Mouse (Mus musculus): Measurements from ENCODE around the gene Wfdc12. TPM values are rescaled to one million over a fixed set of nuclear protein-coding genes. Genes with fewer than 3 reads are reported as not detected.

Wfdc12 gene
- polyA plus RNA-seq, 1 experiment from 2014 or later, result not detected

DNA sequence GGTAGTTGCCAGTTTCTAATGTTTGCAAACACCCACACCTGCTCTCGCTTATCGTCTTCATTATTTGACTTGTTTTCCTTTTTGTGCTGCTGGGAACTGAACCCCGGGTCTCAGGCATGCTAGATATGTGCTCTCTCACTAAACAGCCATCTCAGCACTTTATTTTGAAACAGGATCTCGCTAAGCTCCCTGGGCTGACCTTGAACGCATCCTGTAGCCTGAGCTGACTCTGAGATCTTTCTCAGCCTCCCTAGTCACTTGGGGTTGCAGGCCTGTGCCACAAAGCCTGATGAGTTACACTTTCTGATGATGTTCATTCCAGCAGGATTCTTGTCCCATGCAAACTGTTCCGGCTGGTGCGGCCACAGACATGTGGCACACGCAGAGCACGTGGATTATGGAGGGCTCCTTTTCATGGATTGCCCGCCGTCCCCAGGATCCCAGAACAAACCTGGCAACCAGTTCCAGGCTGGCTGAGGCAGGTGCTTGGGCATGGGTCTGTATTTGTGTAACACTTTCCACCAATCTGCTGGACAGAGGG is 28.8 kb downstream of the Wfdc12 start:
- DNase-seq (ENCODE audit: low spot score), result no peak
- Histone ChIP-seq H3K36me3 (ENCODE audit: insufficient read depth, low read length) (no peaks in the 10 kb centered on the region), H3K4me1 (replicated peaks; ENCODE audit: insufficient read depth, low read length) (no peaks in the 10 kb centered on the region), H3K4me3 (replicated peaks; ENCODE audit: low read depth, low read length) (no peak overlapping the region), H3K4me2 (ENCODE audit: low read length) (no peak overlapping the region), H3K9ac (ENCODE audit: low read depth, low read length) (no peak overlapping the region), H3K9me3 (replicated peaks; ENCODE audit: low read length) (no peaks in the 10 kb centered on the region), H3K27me3 (ENCODE audit: insufficient read depth, low read length) (no peaks in the 10 kb centered on the region), H3K27ac (no peak overlapping the region)
- no peak for TF ChIP-seq CTCF (IDR thresholded peaks at IDR 0.05; ENCODE audit: low read depth)
- WGBS, result 66% methylated on average over 11 of the region's 11 CpGs
- no peak for ATAC-seq (replicated peaks; ENCODE audit: low FRiP score, low read depth)

GRCm38 (mm10) chr2:164158838-164159237 is 31.6 kb downstream of the Wfdc12 start:
- ATAC-seq (replicated peaks; ENCODE audit: low FRiP score, low read depth) (no peak), DNase-seq (ENCODE audit: low spot score) (no peak)
- Histone ChIP-seq H3K9me3 (replicated peaks; ENCODE audit: low read length) (no peaks in the 10 kb centered on the region), H3K4me2 (ENCODE audit: low read length) (no peak overlapping the region), H3K27me3 (ENCODE audit: insufficient read depth, low read length) (no peaks in the 10 kb centered on the region), H3K4me1 (replicated peaks; ENCODE audit: insufficient read depth, low read length) (no peaks in the 10 kb centered on the region), H3K36me3 (ENCODE audit: insufficient read depth, low read length) (no peaks in the 10 kb centered on the region), H3K9ac (ENCODE audit: low read depth, low read length) (no peak overlapping the region), H3K4me3 (replicated peaks; ENCODE audit: low read depth, low read length) (no peak overlapping the region), H3K27ac (no peak overlapping the region)
- 77% methylated on average over 2 of the region's 2 CpGs for WGBS
- TF ChIP-seq CTCF (IDR thresholded peaks at IDR 0.05; ENCODE audit: low read depth), result no peak

- Histone ChIP-seq H3K27ac (no peak overlapping the region), H3K4me3 (replicated peaks; ENCODE audit: low read depth, low read length) (no peak overlapping the region), H3K27me3 (ENCODE audit: insufficient read depth, low read length) (no peaks in the 10 kb centered on the region), H3K4me2 (ENCODE audit: low read length) (no peak overlapping the region), H3K9me3 (replicated peaks; ENCODE audit: low read length) (no peaks in the 10 kb centered on the region), H3K36me3 (ENCODE audit: insufficient read depth, low read length) (peaks cover 14% of the 10 kb centered on the region), H3K4me1 (replicated peaks; ENCODE audit: insufficient read depth, low read length) (no peaks in the 10 kb centered on the region), H3K9ac (ENCODE audit: low read depth, low read length) (no peak overlapping the region)
- ATAC-seq (replicated peaks; ENCODE audit: low FRiP score, low read depth) (no peak), DNase-seq (ENCODE audit: low spot score) (no peak)
- no peak for TF ChIP-seq CTCF (IDR thresholded peaks at IDR 0.05; ENCODE audit: low read depth)
- 83% methylated on average over 7 of the region's 7 CpGs for WGBS
Observed at GRCm38 (mm10) chr2:164156158-164156557, 34.2 kb downstream of the Wfdc12 start.

GRCm38 (mm10) chr2:164154007-164154406 is 36.4 kb downstream of the Wfdc12 start:
- no peak overlapping the region for H3K4me2 ChIP-seq (ENCODE audit: low read length)
- no peak for DNase-seq (ENCODE audit: low spot score)
- H3K27ac ChIP-seq, result no peak overlapping the region
- no peak overlapping the region for H3K9ac ChIP-seq (ENCODE audit: low read depth, low read length)
- H3K4me1 ChIP-seq (replicated peaks; ENCODE audit: insufficient read depth, low read length), result 0 out of 2 replicates have a peak, but pooled peaks cover 5% of the 10 kb centered on the region
- H3K4me3 ChIP-seq (replicated peaks; ENCODE audit: low read depth, low read length), result no peak overlapping the region
- no peak for TF ChIP-seq CTCF (IDR thresholded peaks at IDR 0.05; ENCODE audit: low read depth)
- no peaks in the 10 kb centered on the region for H3K9me3 ChIP-seq (replicated peaks; ENCODE audit: low read length)
- H3K27me3 ChIP-seq (ENCODE audit: insufficient read depth, low read length), result no peaks in the 10 kb centered on the region
- peaks cover 14% of the 10 kb centered on the region for H3K36me3 ChIP-seq (ENCODE audit: insufficient read depth, low read length)
- WGBS, result 88% methylated on average over 10 of the region's 10 CpGs
- ATAC-seq (replicated peaks; ENCODE audit: low FRiP score, low read depth), result no peak

GRCm38 (mm10) chr2:164152341-164152740 is 38.1 kb downstream of the Wfdc12 start:
- Histone ChIP-seq H3K36me3 (ENCODE audit: insufficient read depth, low read length) (peaks cover 14% of the 10 kb centered on the region), H3K4me2 (ENCODE audit: low read length) (no peak overlapping the region), H3K9ac (ENCODE audit: low read depth, low read length) (no peak overlapping the region), H3K27me3 (ENCODE audit: insufficient read depth, low read length) (no peaks in the 10 kb centered on the region), H3K27ac (no peak overlapping the region), H3K9me3 (replicated peaks; ENCODE audit: low read length) (no peaks in the 10 kb centered on the region), H3K4me1 (replicated peaks; ENCODE audit: insufficient read depth, low read length) (0 out of 2 replicates have a peak, but pooled peaks cover 5% of the 10 kb centered on the region), H3K4me3 (replicated peaks; ENCODE audit: low read depth, low read length) (no peak overlapping the region)
- WGBS, result 90% methylated on average over 11 of the region's 11 CpGs
- no peak for TF ChIP-seq CTCF (IDR thresholded peaks at IDR 0.05; ENCODE audit: low read depth)
- DNase-seq (ENCODE audit: low spot score) (no peak), ATAC-seq (replicated peaks; ENCODE audit: low FRiP score, low read depth) (no peak)

DNA sequence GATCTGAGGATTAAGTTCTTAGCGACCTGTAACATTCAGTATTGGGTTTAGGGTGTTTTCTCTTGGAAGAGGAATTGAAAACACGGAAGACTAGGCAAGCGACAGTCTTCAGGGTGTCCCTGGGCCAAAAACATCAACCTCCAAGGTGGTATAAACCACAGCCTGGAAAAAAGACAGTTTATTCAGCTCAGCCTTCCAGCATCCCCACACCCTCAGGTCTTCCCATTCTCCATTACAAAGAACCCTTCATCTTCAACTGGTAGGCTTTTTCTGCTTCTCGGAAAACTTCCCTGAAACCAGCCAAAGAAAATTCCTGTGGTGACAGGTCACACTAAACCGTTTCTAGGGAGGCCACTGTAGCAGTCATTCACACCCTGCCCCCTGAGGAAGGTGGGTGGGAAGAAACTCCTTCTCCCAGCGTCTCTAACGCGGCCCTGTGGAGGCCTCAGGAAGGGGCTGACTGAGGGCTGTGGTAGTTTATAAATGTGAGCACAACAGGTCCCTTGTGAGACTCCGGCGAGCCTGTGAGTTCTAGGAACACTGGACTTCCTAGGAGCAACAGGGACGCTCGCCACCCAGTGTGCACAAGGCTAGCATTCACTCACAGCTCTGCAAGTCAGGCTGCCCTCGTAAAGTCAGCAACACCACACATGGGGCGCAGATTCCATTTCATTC is 40.2 kb downstream of the Wfdc12 start:
- H3K27me3 ChIP-seq (ENCODE audit: insufficient read depth, low read length), result no peaks in the 10 kb centered on the region
- no peak overlapping the region for H3K4me2 ChIP-seq (ENCODE audit: low read length)
- no peak overlapping the region for H3K9ac ChIP-seq (ENCODE audit: low read depth, low read length)
- H3K4me1 ChIP-seq (replicated peaks; ENCODE audit: insufficient read depth, low read length), result 0 out of 2 replicates have a peak, but pooled peaks cover 5% of the 10 kb centered on the region
- no peak overlapping the region for H3K4me3 ChIP-seq (replicated peaks; ENCODE audit: low read depth, low read length)
- no peak overlapping the region for H3K27ac ChIP-seq
- TF ChIP-seq CTCF (IDR thresholded peaks at IDR 0.05; ENCODE audit: low read depth), result no peak
- ATAC-seq (replicated peaks; ENCODE audit: low FRiP score, low read depth) (no peak), DNase-seq (ENCODE audit: low spot score) (peak; percentile 50)
- H3K36me3 ChIP-seq (ENCODE audit: insufficient read depth, low read length), result peaks cover 14% of the 10 kb centered on the region
- no peaks in the 10 kb centered on the region for H3K9me3 ChIP-seq (replicated peaks; ENCODE audit: low read length)
- 33% methylated on average over 14 of the region's 14 CpGs for WGBS

Data from kidney, postnatal 0 days (tissue).